Mouse (Mus musculus) adrenal gland, adult 2 months (tissue): ENCODE measurements at regions not wholly inside any gene's neighbourhood (a gene's known extent, or its start where the extent isn't known, plus 50 kb on each side); places are given as distances from the start of the nearest gene placed in this dataset.

Source experiments
- DNase-seq: peaks from one replicate; pipeline ENCODE4 v3.0.0; 2021

GRCm38 (mm10) chr13:69867296-69868065, 65.3 kb downstream of the Med10 start:
- peak; percentile 4 for DNase-seq

GRCm38 (mm10) chr13:69896536-69896935, 94.3 kb downstream of the Med10 start:
- DNase-seq = no peak

DNA sequence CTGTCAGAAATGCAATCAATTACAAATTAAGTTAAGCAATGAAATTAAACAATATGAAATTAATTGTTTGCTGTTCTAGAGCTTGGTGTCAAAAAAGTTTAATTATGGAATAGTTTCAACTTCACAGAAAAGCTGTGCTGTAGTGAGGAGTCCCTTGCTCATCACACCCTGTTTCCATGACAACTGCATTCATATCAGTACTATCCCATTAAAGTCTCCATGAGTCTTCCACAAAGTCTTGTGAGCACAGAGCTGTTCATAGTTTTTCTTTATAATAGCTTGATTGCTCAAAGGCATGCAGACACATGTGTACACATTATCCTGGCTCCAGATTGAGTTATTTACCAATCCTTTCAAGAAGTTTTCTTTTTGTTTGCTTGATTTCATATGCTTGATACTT, 98.9 kb downstream of the Med10 start:
- DNase-seq = no peak

DNA sequence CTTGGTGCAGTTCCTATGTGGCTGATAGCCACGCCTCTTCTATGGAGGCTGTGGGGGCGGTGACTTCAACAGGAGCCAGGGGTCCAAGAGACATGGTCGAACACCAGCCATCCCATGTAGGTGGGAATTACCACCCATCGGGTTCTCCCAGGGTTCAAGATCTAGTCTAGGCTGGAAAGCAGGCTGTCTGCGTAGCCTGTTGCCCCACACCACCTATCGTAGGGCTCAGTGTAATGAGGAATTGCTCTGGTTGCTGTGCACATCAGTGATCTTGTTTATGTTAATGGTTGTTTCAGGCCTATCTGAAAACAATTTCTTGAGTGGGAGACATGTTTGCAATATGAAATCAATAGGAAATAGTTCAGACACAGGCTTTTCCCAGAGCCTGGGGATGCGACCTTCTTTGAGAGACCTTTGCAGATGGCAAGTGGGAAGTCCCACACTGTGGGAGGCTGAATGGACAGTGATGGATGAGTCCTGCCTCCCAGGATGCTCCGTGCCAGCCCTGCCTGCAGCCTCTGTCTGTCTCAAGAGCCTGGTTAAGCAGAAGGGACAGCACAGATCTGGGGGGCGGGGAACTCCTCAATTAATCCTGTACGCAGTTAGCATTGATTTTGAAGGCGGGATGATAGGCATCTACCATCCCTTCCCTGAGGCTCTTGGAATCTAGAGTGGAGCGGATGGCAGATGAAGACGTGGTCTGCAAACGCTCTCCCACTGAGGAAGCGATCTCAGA, 104.8 kb downstream of the Med10 start:
- no peak for DNase-seq

DNA sequence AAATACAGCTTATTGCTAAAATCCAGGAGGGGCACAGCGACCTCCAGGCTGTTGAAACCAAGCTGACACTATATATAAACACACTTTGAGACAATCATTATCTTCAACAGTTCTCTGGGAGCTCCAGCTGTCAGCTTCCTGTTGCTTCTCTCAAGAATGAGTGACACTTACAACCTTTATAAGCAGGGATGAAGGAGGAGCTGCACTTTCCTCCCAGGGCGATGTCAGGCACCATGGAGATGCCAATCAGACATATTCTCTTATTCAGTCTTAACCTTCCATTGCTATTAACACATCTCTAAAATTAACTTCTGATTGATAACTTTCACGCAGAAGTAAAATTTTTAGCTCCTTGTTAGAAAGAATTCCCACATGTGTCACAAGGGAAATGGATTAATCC, 113.6 kb downstream of the Med10 start:
- no peak for DNase-seq

- DNase-seq = no peak
Measured at GRCm38 (mm10) chr13:69932695-69933550, 130.7 kb downstream of the Med10 start.

GRCm38 (mm10) chr13:69933551-69933845, 131.3 kb downstream of the Med10 start:
- no peak for DNase-seq

- DNase-seq = no peak
Measured at GRCm38 (mm10) chr13:69939791-69940190, 137.6 kb downstream of the Med10 start.

- no peak for DNase-seq
Measured at GRCm38 (mm10) chr13:69944651-69945050, 142.5 kb downstream of the Med10 start.

GRCm38 (mm10) chr13:69946615-69947014, 144.4 kb downstream of the Med10 start:
- no peak for DNase-seq

- no peak for DNase-seq
Measured at GRCm38 (mm10) chr13:69952061-69952460, 149.9 kb downstream of the Med10 start.

GRCm38 (mm10) chr13:69954171-69954570, 152.0 kb downstream of the Med10 start:
- DNase-seq = no peak

DNA sequence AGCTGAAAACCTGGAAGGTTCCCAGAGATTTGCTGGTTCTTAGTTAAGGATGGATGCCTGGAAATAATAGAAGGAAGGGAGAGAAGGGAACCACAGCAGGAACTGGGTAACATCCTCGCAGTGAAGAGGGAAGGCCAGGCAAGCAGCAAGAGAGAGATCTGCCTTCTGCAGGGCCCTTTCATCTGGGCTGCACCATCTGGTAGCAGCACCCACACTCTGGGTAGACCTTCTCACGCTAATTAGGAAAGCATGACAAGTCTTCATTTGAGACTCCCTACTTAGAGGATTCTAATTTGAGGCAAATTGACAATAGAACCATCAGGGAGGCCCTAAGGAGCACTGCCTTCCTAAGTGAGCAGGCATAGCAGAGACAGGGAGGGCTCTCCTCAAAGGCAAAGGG, 153.3 kb downstream of the Med10 start:
- no peak for DNase-seq

GRCm38 (mm10) chr13:69963944-69964343, 161.7 kb downstream of the Med10 start:
- DNase-seq = no peak

GRCm38 (mm10) chr13:69971281-69972057, 169.3 kb downstream of the Med10 start:
- DNase-seq = no peak

GRCm38 (mm10) chr13:69974835-69975234, 172.6 kb downstream of the Med10 start:
- DNase-seq = no peak

DNA sequence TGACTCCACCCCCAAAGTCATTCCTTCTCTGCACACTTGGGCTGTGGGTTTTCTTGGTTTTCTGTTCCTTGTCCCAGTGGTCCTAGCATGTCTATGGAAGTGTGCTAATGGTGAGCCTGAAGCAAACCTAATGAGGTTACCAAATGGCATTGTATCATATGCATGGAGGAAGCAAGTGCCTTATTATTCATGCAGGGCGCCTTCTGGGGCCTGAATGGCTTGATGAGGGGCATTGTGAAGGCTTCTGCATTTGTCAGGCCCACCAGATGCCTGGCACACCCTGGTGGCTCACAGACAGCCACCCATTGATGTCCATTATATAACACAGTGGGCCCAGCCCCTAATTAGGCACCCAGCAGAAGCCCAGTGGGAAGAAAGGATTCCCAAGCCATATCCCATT, 182.0 kb downstream of the Med10 start:
- DNase-seq = no peak

DNA sequence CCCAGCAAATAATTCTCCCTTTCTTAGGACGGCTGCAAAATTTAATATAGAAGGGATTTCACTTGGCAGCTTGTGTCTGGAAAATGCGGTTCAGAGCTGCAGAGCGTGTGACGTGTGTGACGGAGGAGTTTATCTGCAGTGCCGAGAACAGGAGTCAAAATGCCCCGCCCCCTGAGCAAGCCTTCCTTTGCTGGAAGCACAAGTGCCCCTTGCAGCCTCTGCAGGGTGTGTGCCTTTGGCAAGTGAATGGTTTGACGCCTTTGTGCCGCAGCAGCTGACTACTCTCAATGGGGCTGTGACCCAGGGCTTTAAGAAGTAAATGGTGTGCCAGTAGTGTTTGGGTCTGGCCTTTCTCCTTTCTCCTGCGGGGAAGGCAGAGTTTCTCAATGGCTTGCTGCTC, 185.0 kb downstream of the Med10 start:
- DNase-seq = peak; percentile 15

DNA sequence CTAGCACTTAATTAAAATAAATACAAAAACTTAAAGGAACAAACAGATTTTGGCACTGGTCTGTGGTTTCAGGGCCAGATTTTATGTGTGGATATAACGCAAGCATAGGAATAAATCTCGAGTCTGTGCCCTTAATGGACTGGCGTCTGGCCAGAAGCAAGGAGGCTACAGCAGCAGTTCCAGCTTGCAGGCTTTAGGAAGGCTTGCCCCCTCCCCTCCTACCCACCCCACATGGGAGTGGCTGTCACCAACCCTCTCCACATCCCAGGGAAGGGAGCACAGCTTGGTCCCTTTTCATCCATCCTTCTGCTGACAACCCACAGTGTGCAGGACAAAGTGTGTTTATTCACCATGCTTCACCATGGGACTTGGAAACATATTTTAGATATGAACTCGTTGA, 186.1 kb downstream of the Med10 start:
- no peak for DNase-seq

- peak; percentile 56 for DNase-seq
Measured at GRCm38 (mm10) chr13:69991253-69991891, 189.2 kb downstream of the Med10 start.

- DNase-seq = no peak
Measured at GRCm38 (mm10) chr13:69991892-69992261, 189.7 kb downstream of the Med10 start.

DNA sequence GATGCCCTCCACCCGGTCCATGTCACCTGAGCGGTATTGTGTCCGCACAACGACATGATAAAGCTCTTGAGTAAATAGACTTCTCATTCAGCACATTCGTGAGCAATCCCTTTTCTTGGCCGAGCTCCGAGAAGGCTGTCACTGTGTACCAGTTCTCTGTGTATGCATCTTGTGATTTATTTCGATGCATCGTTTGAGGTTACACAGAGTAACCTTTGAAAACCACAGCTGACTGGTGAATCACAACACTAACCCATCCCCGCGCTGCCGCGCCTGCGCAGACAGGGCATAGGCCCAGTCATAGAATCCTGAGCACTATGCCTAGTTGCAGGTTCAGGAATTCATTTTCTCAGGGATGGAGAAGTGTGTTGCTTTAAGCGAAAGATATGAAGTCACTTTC, 201.4 kb downstream of the Med10 start:
- peak; percentile 41 for DNase-seq
